Mouse (Mus musculus): ENCODE data around the gene Cd4.

GRCm38 (mm10) chr6:124930231-124930630, 42.2 kb upstream of the Cd4 start:
- TF ChIP-seq CTCF (IDR thresholded peaks at IDR 0.05; ENCODE audit: insufficient read depth, low read length) (no peak), POLR2A (IDR thresholded peaks at IDR 0.05; ENCODE audit: borderline replicate concordance, extremely low read depth, low read depth, low read length) (no peak)

Data from lung, adult 2 months (tissue).